ENCODE assay signal across 13 mouse cellular contexts in the genomic region with DNA sequence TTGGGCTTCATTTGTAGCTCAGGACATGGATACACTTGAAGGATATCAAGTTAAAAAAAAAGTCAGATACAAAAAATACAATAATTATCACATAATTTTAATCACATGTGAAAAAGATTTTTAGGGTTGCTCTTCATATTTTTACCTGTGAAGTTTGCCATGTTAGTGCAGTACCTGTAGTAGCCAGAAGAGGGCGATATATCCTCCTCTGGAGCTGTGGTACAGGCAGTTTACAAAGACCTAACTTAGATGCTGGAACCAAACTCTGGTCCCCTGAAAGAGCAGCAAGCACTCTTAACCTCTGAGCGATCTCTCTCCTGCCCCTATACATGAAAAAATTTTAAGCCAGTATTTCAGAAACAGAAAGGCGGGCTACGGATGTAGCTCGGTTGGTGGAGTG.
A peak's percentile ranks its signal among the peaks of the same experiment; 100 is the strongest.
DNase-seq lines count a peak whose midpoint lies in the region; ATAC-seq and TF ChIP-seq lines count a peak whose summit lies in the region.
"Had no signal": no experiment of that assay in that cellular context is flagged by ENCODE, and none has a peak within 500 bp of the region (broad histone marks: within the 10 kb centered on the region; RNA-seq: fewer than 3 reads in every experiment).

No protein-coding gene starts in this region.

- no peak for TF ChIP-seq POLR2A in heart, adult 2 months (IDR thresholded peaks at IDR 0.05; ENCODE audit: insufficient read depth, low read depth, low read length)

- H3K9me3 ChIP-seq in midbrain, postnatal 0 days (ENCODE audit: low read length), result no peaks in the 10 kb centered on the region
- no peaks in the 10 kb centered on the region for H3K9me3 ChIP-seq in midbrain, embryonic 14.5 days (ENCODE audit: control insufficient read depth, low read length)
- H3K9me3 ChIP-seq: liver, embryonic 15.5 days; midbrain, embryonic 12.5 days had no signal

- peak; percentile 58 for TF ChIP-seq CTCF in heart, adult 2 months (IDR thresholded peaks at IDR 0.05)
- peak; percentile 51 for TF ChIP-seq CTCF in midbrain, postnatal 0 days (IDR thresholded peaks at IDR 0.05)

- no peak overlapping the region for H3K4me3 ChIP-seq in heart, adult 2 months
- H3K4me3 ChIP-seq in midbrain, postnatal 0 days (ENCODE audit: low read depth, low read length), result no peak overlapping the region
- no peak overlapping the region for H3K4me3 ChIP-seq in midbrain, embryonic 14.5 days (replicated peaks; ENCODE audit: low read depth, low read length)
- H3K4me3 ChIP-seq: liver, embryonic 15.5 days; midbrain, embryonic 12.5 days had no signal

- no peak for TF ChIP-seq EP300 in heart, adult 2 months (IDR thresholded peaks at IDR 0.05; ENCODE audit: insufficient read depth, low read depth, low read length)

- H3K27me3 ChIP-seq in heart, adult 2 months (ENCODE audit: control insufficient read depth, insufficient read depth, low read length), result no peaks in the 10 kb centered on the region
- H3K27me3 ChIP-seq in midbrain, postnatal 0 days (ENCODE audit: insufficient read depth, low read length), result no peaks in the 10 kb centered on the region
- no peaks in the 10 kb centered on the region for H3K27me3 ChIP-seq in midbrain, embryonic 14.5 days (ENCODE audit: control insufficient read depth, insufficient read depth, low read length)
- H3K27me3 ChIP-seq: liver, embryonic 15.5 days; midbrain, embryonic 12.5 days had no signal

- H3K36me3 ChIP-seq in heart, adult 2 months (ENCODE audit: control insufficient read depth, insufficient read depth, low read length), result no peaks in the 10 kb centered on the region
- no peaks in the 10 kb centered on the region for H3K36me3 ChIP-seq in midbrain, postnatal 0 days (ENCODE audit: insufficient read depth, low read length)
- no peaks in the 10 kb centered on the region for H3K36me3 ChIP-seq in midbrain, embryonic 14.5 days (ENCODE audit: control insufficient read depth, insufficient read depth, low read length)
- H3K36me3 ChIP-seq: liver, embryonic 15.5 days; midbrain, embryonic 12.5 days had no signal

- no peaks in the 10 kb centered on the region for H3K79me2 ChIP-seq in heart, adult 2 months (replicated peaks; ENCODE audit: control insufficient read depth, insufficient read depth, low read length)

- intact Hi-C loops in heart, adult 2 months (cut with DNase I), result no loop called here
- intact Hi-C loops in heart, postnatal 36 days (cut with DNase I), result no loop called here

- no peak overlapping the region for H3K4me2 ChIP-seq in midbrain, postnatal 0 days (ENCODE audit: low read depth, low read length, poor library complexity, severe bottlenecking)
- H3K4me2 ChIP-seq in midbrain, embryonic 14.5 days (ENCODE audit: low read length), result no peak overlapping the region
- H3K4me2 ChIP-seq: liver, embryonic 15.5 days; midbrain, embryonic 12.5 days had no signal

- no peak for ATAC-seq in midbrain, postnatal 0 days (ENCODE audit: low FRiP score)
- no peak for ATAC-seq in midbrain, embryonic 14.5 days (ENCODE audit: low FRiP score, low TSS enrichment)

- H3K9ac ChIP-seq in heart, adult 2 months (ENCODE audit: low read depth, low read length), result no peak overlapping the region
- H3K9ac ChIP-seq in midbrain, postnatal 0 days (replicated peaks; ENCODE audit: low read length, poor library complexity, severe bottlenecking), result no peak overlapping the region
- H3K9ac ChIP-seq in midbrain, embryonic 14.5 days (replicated peaks; ENCODE audit: low read length), result no peak overlapping the region
- H3K9ac ChIP-seq: liver, embryonic 15.5 days; midbrain, embryonic 12.5 days had no signal

- H3K4me1 ChIP-seq in heart, adult 2 months (ENCODE audit: control insufficient read depth, insufficient read depth, low read length), result no peaks in the 10 kb centered on the region
- H3K4me1 ChIP-seq in midbrain, postnatal 0 days (ENCODE audit: insufficient read depth, low read length), result no peaks in the 10 kb centered on the region
- no peaks in the 10 kb centered on the region for H3K4me1 ChIP-seq in midbrain, embryonic 14.5 days (ENCODE audit: control insufficient read depth, insufficient read depth, low read length)
- H3K4me1 ChIP-seq: liver, embryonic 15.5 days; midbrain, embryonic 12.5 days had no signal

- no peak overlapping the region for H3K27ac ChIP-seq in heart, adult 2 months
- no peak overlapping the region for H3K27ac ChIP-seq in midbrain, postnatal 0 days (ENCODE audit: low read depth, low read length)
- no peak overlapping the region for H3K27ac ChIP-seq in midbrain, embryonic 14.5 days (replicated peaks; ENCODE audit: low read depth, low read length)
- H3K27ac ChIP-seq: liver, embryonic 15.5 days; midbrain, embryonic 12.5 days had no signal

- no peak for DNase-seq in heart, adult 2 months
- DNase-seq in heart, postnatal 36 days, result no peak
- no peak for DNase-seq in midbrain, postnatal 0 days (ENCODE audit: low spot score)
- no peak for DNase-seq in midbrain, embryonic 14.5 days
- peak; percentile 57 for DNase-seq in ZHBTc4 (ENCODE audit: low read depth, low spot score)
- peak; percentile 9 for DNase-seq in thymus, postnatal 14 days
- no peak for DNase-seq in gastrocnemius, postnatal 25 days
- DNase-seq in frontal cortex, postnatal 36 days (ENCODE audit: low spot score in 2 of 2), result no peak
- DNase-seq: adrenal gland, postnatal 25 days; kidney, adult 8-10 months; layer of hippocampus, postnatal 36 days had no signal

- 79% methylated on average over 5 of the region's 5 CpGs for WGBS in heart, adult 2 months
- WGBS in midbrain, postnatal 0 days, result 75% methylated on average over 5 of the region's 5 CpGs
- 79% methylated on average over 5 of the region's 5 CpGs for WGBS in midbrain, embryonic 14.5 days

Comparison
In these comparisons a context has a peak if more than half of its experiments do, and no peak if none do; other contexts are left out.
1. DNase-seq: peak in ZHBTc4 (single experiment) and thymus, postnatal 14 days (single experiment); none in heart, adult 2 months (0 of 2), heart, postnatal 36 days (0 of 2), midbrain, postnatal 0 days (single experiment), midbrain, embryonic 14.5 days (single experiment), gastrocnemius, postnatal 25 days (single experiment) and frontal cortex, postnatal 36 days (0 of 2).